ENCODE assay signal across 8 mouse cellular contexts in genomic region chr7:45627261-45627660, GRCm38 (mm10). TPM values are rescaled to one million over a fixed set of nuclear protein-coding genes. Genes with fewer than 3 reads are reported as not detected.
DNase-seq lines count a peak whose midpoint lies in the region; ATAC-seq and TF ChIP-seq lines count a peak whose summit lies in the region.

Gene Rasip1, plus strand, starts transcription at chr7:45627488.

- TF ChIP-seq POLR2A in MEL (IDR thresholded peaks at IDR 0.05; ENCODE audit: control insufficient read depth in 1 of 2, insufficient read depth in 1 of 2, low read depth in 1 of 2, low read length in 2 of 2, poor library complexity in 1 of 2), result no peak
- 0 out of 2 replicates have a peak, but pooled peaks have one; percentile 20 for TF ChIP-seq POLR2A in cortical plate, adult 2 months (IDR thresholded peaks at IDR 0.05; ENCODE audit: extremely low read depth, insufficient read depth, low read length)

- DNase-seq in MEL (ENCODE audit: low read depth, low spot score), result no peak
- DNase-seq in kidney, postnatal 14 days, result peak; percentile 78
- no peak for DNase-seq in frontal cortex, postnatal 25 days (ENCODE audit: low spot score in 2 of 2)
- DNase-seq in cerebellum, adult 18-20 months, result no peak
- DNase-seq in urinary bladder, postnatal 36 days (ENCODE audit: low spot score in 2 of 2), result no peak

- no peak for TF ChIP-seq RAD21 in MEL (IDR thresholded peaks at IDR 0.05; ENCODE audit: low read depth, low read length)

- peaks cover 0 to 13% of the 10 kb centered on the region in 2 experiments; a peak in 1 of 4 replicates for H3K4me1 ChIP-seq in MEL (ENCODE audit: control insufficient read depth in 1 of 2, insufficient read depth in 2 of 2, low read length in 2 of 2)
- H3K4me1 ChIP-seq in cortical plate, adult 2 months (ENCODE audit: control insufficient read depth, insufficient read depth, low read length), result no peaks in the 10 kb centered on the region
- H3K4me1 ChIP-seq in heart, embryonic 15.5 days (replicated peaks), result peaks cover 15% of the 10 kb centered on the region
- H3K4me1 ChIP-seq in midbrain, embryonic 12.5 days, result 0 out of 2 replicates have a peak, but pooled peaks cover 7% of the 10 kb centered on the region

- TF ChIP-seq CTCF in MEL (IDR thresholded peaks at IDR 0.05 in 2 of 3, conservative IDR thresholded peaks at IDR 0.05 in 1 of 3; ENCODE audit: control insufficient read depth in 1 of 3, insufficient read depth in 1 of 3, low read depth in 2 of 3, low read length in 3 of 3, poor library complexity in 1 of 3, severe bottlenecking in 1 of 3), result no peak
- no peak for TF ChIP-seq CTCF in cortical plate, adult 2 months (IDR thresholded peaks at IDR 0.05; ENCODE audit: extremely low read depth, insufficient read depth, low read length)

- H3K27ac ChIP-seq in MEL (ENCODE audit: control insufficient read depth, low read depth, low read length), result no peak within 1 kb of the TSS
- peak within 1 kb of the TSS; percentile 42 for H3K27ac ChIP-seq in cortical plate, adult 2 months (ENCODE audit: insufficient read depth, low read length)
- peak within 1 kb of the TSS; percentile 78 for H3K27ac ChIP-seq in heart, embryonic 15.5 days
- peak within 1 kb of the TSS; percentile 69 for H3K27ac ChIP-seq in midbrain, embryonic 12.5 days (replicated peaks)

- peaks cover 2% of the 10 kb centered on the region; the same call in 1 of the 2 replicates for H3K79me2 ChIP-seq in MEL (ENCODE audit: control insufficient read depth, insufficient read depth, low read length, poor library complexity)

- H3K27me3 ChIP-seq in MEL (ENCODE audit: control insufficient read depth in 1 of 2, insufficient read depth in 2 of 2, low read length in 2 of 2), result no peaks in the 10 kb centered on the region; a peak in 1 of 4 replicates
- H3K27me3 ChIP-seq in heart, embryonic 15.5 days, result peaks cover 17% of the 10 kb centered on the region
- H3K27me3 ChIP-seq in midbrain, embryonic 12.5 days, result peaks cover 59% of the 10 kb centered on the region

- WGBS in heart, embryonic 15.5 days, result 57% methylated on average over 9 of the region's 9 CpGs
- WGBS in midbrain, embryonic 12.5 days, result 86% methylated on average over 9 of the region's 9 CpGs

- H3K9ac ChIP-seq in MEL (ENCODE audit: control insufficient read depth, low read depth, low read length, poor library complexity, severe bottlenecking), result peak within 1 kb of the TSS; percentile 88
- H3K9ac ChIP-seq in heart, embryonic 15.5 days, result peak within 1 kb of the TSS; percentile 82
- peak within 1 kb of the TSS; percentile 67 for H3K9ac ChIP-seq in midbrain, embryonic 12.5 days (replicated peaks)

- ATAC-seq in heart, embryonic 15.5 days (replicated peaks; ENCODE audit: insufficient number of reproducible peaks, insufficient read depth, low FRiP score, low read depth), result peak; percentile 48
- ATAC-seq in midbrain, embryonic 12.5 days (ENCODE audit: low FRiP score, low read depth), result no peak

- H3K4me2 ChIP-seq in heart, embryonic 15.5 days, result peak within 1 kb of the TSS; percentile 98
- peak within 1 kb of the TSS; percentile 78 for H3K4me2 ChIP-seq in midbrain, embryonic 12.5 days (replicated peaks)

- no peaks in the 10 kb centered on the region for H3K36me3 ChIP-seq in MEL (ENCODE audit: control insufficient read depth in 1 of 2, insufficient read depth in 2 of 2, low read length in 2 of 2)
- no peaks in the 10 kb centered on the region for H3K36me3 ChIP-seq in heart, embryonic 15.5 days
- H3K36me3 ChIP-seq in midbrain, embryonic 12.5 days, result no peaks in the 10 kb centered on the region

- no peak for TF ChIP-seq EP300 in MEL (IDR thresholded peaks at IDR 0.05; ENCODE audit: low read depth in 1 of 2, low read length in 2 of 2)

- H3K4me3 ChIP-seq in MEL (ENCODE audit: control insufficient read depth in 1 of 2, insufficient read depth in 1 of 2, low read depth in 2 of 2, low read length in 2 of 2), result peak within 1 kb of the TSS; percentile 59 to 60; a peak in 3 of 4 replicates
- peak within 1 kb of the TSS; percentile 34 for H3K4me3 ChIP-seq in cortical plate, adult 2 months (ENCODE audit: insufficient read depth, low read length)
- peak within 1 kb of the TSS; percentile 66 for H3K4me3 ChIP-seq in heart, embryonic 15.5 days
- peak within 1 kb of the TSS; percentile 54 for H3K4me3 ChIP-seq in midbrain, embryonic 12.5 days

- no peaks in the 10 kb centered on the region for H3K9me3 ChIP-seq in MEL (replicated peaks; ENCODE audit: insufficient read depth, low read length)
- no peaks in the 10 kb centered on the region for H3K9me3 ChIP-seq in heart, embryonic 15.5 days (replicated peaks)
- H3K9me3 ChIP-seq in midbrain, embryonic 12.5 days, result no peaks in the 10 kb centered on the region

TF ChIP-seq in MEL, 35 proteins besides CTCF, POLR2A, EP300 and RAD21:
- TF ChIP-seq ZC3H11A (IDR thresholded peaks at IDR 0.05; ENCODE audit: low read depth, low read length) (no peak), POLR2AphosphoS5 (IDR thresholded peaks at IDR 0.05; ENCODE audit: borderline replicate concordance, low read depth, low read length) (no peak), MEF2A (IDR thresholded peaks at IDR 0.05; ENCODE audit: extremely low read depth, insufficient replicate concordance, low read depth, low read length, poor library complexity, severe bottlenecking) (no peak), ETS1 (IDR thresholded peaks at IDR 0.05; ENCODE audit: low read depth, low read length) (no peak), MYC (IDR thresholded peaks at IDR 0.05; ENCODE audit: low read depth, low read length) (no peak)

RNA-seq across cellular contexts. Expression of gene Rasip1, which starts in this region (rescaled TPM):
- total RNA-seq in MEL (2012; rRNA removed), result 1.1 TPM in 2 replicates
- polyA plus RNA-seq in MEL (2012; ENCODE audit: insufficient read depth in 1 of 2, insufficient read length in 2 of 2, low read depth in 1 of 2, low replicate concordance in 2 of 2, missing spikeins in 1 of 2), result under 1 TPM in 1 of 2 experiments, not detected in 1; 0.65 TPM
- 6.9 and 7.8 TPM in 2 replicates for polyA plus RNA-seq in cortical plate, adult 2 months (2012; rRNA removed)
- 19.6 and 23.4 TPM in 2 replicates for polyA plus RNA-seq in heart, embryonic 15.5 days (2015; fragmentation: Nextera tagmentation; extraction: Ambion mirVana)
- polyA plus RNA-seq in midbrain, embryonic 12.5 days (2016; fragmentation: Nextera tagmentation; extraction: Ambion mirVana), result 10.7 and 11.6 TPM in 2 replicates
